Mouse (Mus musculus) hindbrain, embryonic 13.5 days (tissue): Measurements from ENCODE around the gene Gcnt1. TPM values are rescaled to one million over a fixed set of nuclear protein-coding genes. Genes with fewer than 3 reads are reported as not detected.

Experiments
- ATAC-seq: fragments of 200-750 bp; cut with Nextera tagmentation; 2 replicates; pipeline ENCODE4 v1.8.0; 2017; ENCODE audit warnings: moderate TSS enrichment; ENCODE audit not compliant: low FRiP score
- H3K27ac ChIP-seq: fragments of 300-500 bp; sonication (generic); 2 replicates; pipeline ENCODE4 v1.5.1; 2015; ENCODE audit warnings: inconsistent platforms, mild to moderate bottlenecking, moderate library complexity
- H3K27me3 ChIP-seq: fragments of 300-500 bp; sonication (generic); 2 replicates; pipeline ENCODE4 v1.6.1; 2015; ENCODE audit warnings: mild to moderate bottlenecking, inconsistent platforms
- H3K36me3 ChIP-seq: fragments of 300-500 bp; sonication (generic); 2 replicates; pipeline ENCODE4 v1.6.1; 2015; ENCODE audit warnings: mild to moderate bottlenecking, inconsistent platforms
- H3K4me1 ChIP-seq: fragments of 300-500 bp; sonication (generic); replicated peaks from 2 replicates; pipeline ENCODE4 v1.6.1; 2015; ENCODE audit warnings: inconsistent platforms
- H3K4me2 ChIP-seq: fragments of 300-500 bp; sonication (generic); 2 replicates; pipeline ENCODE4 v1.6.1; 2015; ENCODE audit warnings: inconsistent platforms, mild to moderate bottlenecking, moderate library complexity
- H3K4me3 ChIP-seq: fragments of 300-500 bp; sonication (generic); 2 replicates; pipeline ENCODE4 v1.5.1; 2015; ENCODE audit warnings: mild to moderate bottlenecking, inconsistent platforms
- H3K9ac ChIP-seq: fragments of 300-500 bp; sonication (generic); 2 replicates; pipeline ENCODE4 v1.6.1; 2015; ENCODE audit warnings: mild to moderate bottlenecking, inconsistent platforms
- H3K9me3 ChIP-seq: fragments of 300-500 bp; sonication (generic); 2 replicates; pipeline ENCODE4 v1.6.1; 2016; ENCODE audit warnings: inconsistent platforms
- WGBS: fragments of 180-500 bp; shearing (Covaris S2); methylation state at CpG from one replicate; pipeline ENCODE4 v1.1.7; 2015; 5-methylcytosine and 5-hydroxymethylcytosine counted together
- polyA plus RNA-seq: library from polyadenylated mRNA; unstranded; fragments of >200 nt; fragmentation: Nextera tagmentation; extraction: Ambion mirVana; gene quantifications from 2 replicates; pipeline ENCODE4 v1.2.1, GENCODE M21; 2015

Gene Gcnt1
- polyA plus RNA-seq, 1 experiment from 2014 or later = 1.3 TPM

- Histone ChIP-seq H3K27me3 (peaks cover 9% of the 10 kb centered on the region), H3K9ac (peak within 1 kb of the TSS; percentile 94), H3K4me2 (peak within 1 kb of the TSS; percentile 65), H3K36me3 (peaks cover 15% of the 10 kb centered on the region), H3K4me3 (peak within 1 kb of the TSS; percentile 88), H3K27ac (peak within 1 kb of the TSS; percentile 79), H3K4me1 (peaks cover 14% of the 10 kb centered on the region), H3K9me3 (no peaks in the 10 kb centered on the region)
- WGBS = under 1% methylated on average over 80 of the region's 83 CpGs
- ATAC-seq = peak; percentile 98
These were observed 21.4 kb upstream of the Gcnt1 start, which contains the start of gene Rfk for GRCm38 (mm10) chr19:17393841-17394591. TSS of gene Rfk (plus strand) at chr19:17394043.

DNA sequence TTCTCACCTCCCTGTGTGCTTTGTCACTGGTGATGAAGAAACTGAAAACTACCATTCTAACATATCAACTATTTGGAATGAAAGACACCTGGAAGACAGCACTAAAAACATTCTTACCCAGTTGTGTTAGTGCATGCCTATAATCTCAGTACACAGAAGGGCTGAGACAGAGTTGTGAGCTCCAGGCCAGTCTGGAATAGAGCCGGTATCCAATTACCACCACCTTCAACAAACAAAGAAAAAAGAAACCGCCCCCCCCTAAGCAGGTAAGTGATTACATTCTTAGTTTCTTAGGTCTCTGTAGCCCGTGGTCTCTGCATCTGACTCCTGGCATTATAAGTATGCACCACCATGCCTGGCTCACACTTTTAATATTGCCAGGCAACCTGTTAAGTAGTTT lies 20.2 kb upstream of the Gcnt1 start:
- no peak overlapping the region for H3K9ac ChIP-seq
- H3K27me3 ChIP-seq = peaks cover 9% of the 10 kb centered on the region
- H3K4me3 ChIP-seq = no peak overlapping the region
- peaks cover 14% of the 10 kb centered on the region for H3K4me1 ChIP-seq
- H3K4me2 ChIP-seq = no peak overlapping the region
- H3K36me3 ChIP-seq = peaks cover 4% of the 10 kb centered on the region; the same call in 1 of the 2 replicates
- no peak overlapping the region for H3K27ac ChIP-seq
- WGBS = 17% methylated on average over 3 of the region's 3 CpGs
- no peak for ATAC-seq
- H3K9me3 ChIP-seq = no peaks in the 10 kb centered on the region

GRCm38 (mm10) chr19:17388404-17388803 lies 15.8 kb upstream of the Gcnt1 start:
- no peak overlapping the region for H3K27ac ChIP-seq
- no peaks in the 10 kb centered on the region for H3K36me3 ChIP-seq
- peaks cover 9% of the 10 kb centered on the region for H3K27me3 ChIP-seq
- H3K9ac ChIP-seq = no peak overlapping the region
- WGBS = 17% methylated on average over 2 of the region's 2 CpGs
- H3K4me2 ChIP-seq = no peak overlapping the region
- ATAC-seq = peak; percentile 40; the same call in 1 of the 2 replicates
- H3K9me3 ChIP-seq = no peaks in the 10 kb centered on the region
- peaks cover 6% of the 10 kb centered on the region; the same call in 1 of the 2 replicates for H3K4me1 ChIP-seq
- no peak overlapping the region for H3K4me3 ChIP-seq

DNA sequence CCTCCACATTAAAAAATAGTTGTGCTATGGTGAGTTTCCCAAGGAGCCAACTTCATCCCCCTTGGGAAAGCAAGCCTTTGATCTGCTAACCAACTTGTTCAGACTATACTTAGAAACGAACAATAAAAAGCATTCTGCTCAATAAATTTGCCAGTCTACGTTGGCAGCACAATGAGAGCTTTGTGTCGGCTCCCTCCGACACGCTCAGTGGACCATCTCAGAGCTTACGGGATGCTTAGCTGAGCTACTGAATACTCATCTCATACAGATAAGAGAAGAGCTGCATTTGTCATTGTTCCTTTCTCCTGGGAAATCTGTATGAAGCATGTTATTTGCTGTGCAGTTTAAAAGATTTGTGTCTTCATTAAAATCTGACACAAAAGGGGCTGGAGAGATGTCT lies 13.8 kb upstream of the Gcnt1 start:
- H3K4me3 ChIP-seq = no peak overlapping the region
- H3K36me3 ChIP-seq = no peaks in the 10 kb centered on the region
- 24% methylated on average over 6 of the region's 6 CpGs for WGBS
- H3K9ac ChIP-seq = no peak overlapping the region
- no peak; the same call in 1 of the 2 replicates for ATAC-seq
- H3K9me3 ChIP-seq = no peaks in the 10 kb centered on the region
- H3K27me3 ChIP-seq = no peaks in the 10 kb centered on the region
- no peak overlapping the region for H3K4me2 ChIP-seq
- H3K4me1 ChIP-seq = peaks cover 6% of the 10 kb centered on the region; the same call in 1 of the 2 replicates
- H3K27ac ChIP-seq = no peak overlapping the region

DNA sequence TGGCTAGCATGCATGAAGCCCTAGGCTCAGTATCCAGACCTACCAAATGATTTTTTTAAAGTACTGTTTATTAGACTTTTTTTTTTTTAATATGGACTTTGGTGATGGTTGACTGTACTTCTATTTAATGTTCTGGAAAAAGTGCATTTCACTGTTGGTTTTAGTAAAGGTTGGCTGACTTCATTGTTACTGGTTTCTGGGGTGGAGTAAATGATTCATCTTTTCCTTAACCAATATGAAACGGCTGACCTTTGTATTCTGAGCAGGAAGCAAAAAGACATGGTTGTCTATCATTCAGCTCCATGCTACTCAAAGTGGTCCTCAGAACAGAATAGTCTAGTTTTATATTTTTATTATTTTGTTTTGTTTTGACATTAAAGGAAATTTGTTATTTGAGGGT lies 12.8 kb upstream of the Gcnt1 start:
- WGBS = 55% methylated on average over 1 of the region's 1 CpGs
- Histone ChIP-seq H3K9me3 (no peaks in the 10 kb centered on the region), H3K36me3 (no peaks in the 10 kb centered on the region), H3K4me2 (no peak overlapping the region), H3K27ac (no peak overlapping the region), H3K4me1 (peaks cover 6% of the 10 kb centered on the region; the same call in 1 of the 2 replicates), H3K27me3 (no peaks in the 10 kb centered on the region), H3K9ac (no peak overlapping the region), H3K4me3 (no peak overlapping the region)
- no peak for ATAC-seq

DNA sequence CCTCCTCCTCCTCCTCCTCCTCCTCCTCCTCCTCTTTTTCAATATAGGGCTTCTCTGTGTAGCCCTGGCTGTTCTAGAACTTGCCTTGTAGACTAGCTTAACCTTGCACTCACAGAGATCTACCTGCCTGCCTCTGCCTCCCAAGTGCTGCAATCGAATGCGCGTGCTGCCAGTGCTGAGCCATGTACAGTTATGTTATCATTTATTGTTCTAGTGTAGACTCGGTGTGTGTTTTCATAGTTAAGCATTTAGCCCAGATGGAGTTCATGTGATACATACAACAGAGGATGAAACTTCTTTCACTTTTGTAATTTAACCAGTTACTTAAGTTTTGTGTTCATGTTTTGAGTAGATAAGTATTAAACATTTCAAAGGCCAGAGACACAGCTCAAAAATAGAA lies 12.4 kb upstream of the Gcnt1 start:
- H3K27ac ChIP-seq = no peak overlapping the region
- no peak overlapping the region for H3K4me2 ChIP-seq
- peaks cover 6% of the 10 kb centered on the region; the same call in 1 of the 2 replicates for H3K4me1 ChIP-seq
- 96% methylated on average over 4 of the region's 4 CpGs for WGBS
- no peak overlapping the region for H3K4me3 ChIP-seq
- no peak for ATAC-seq
- no peak overlapping the region for H3K9ac ChIP-seq
- no peaks in the 10 kb centered on the region for H3K9me3 ChIP-seq
- H3K27me3 ChIP-seq = no peaks in the 10 kb centered on the region
- no peaks in the 10 kb centered on the region for H3K36me3 ChIP-seq

GRCm38 (mm10) chr19:17382807-17383397 lies 10.3 kb upstream of the Gcnt1 start:
- peaks cover 6% of the 10 kb centered on the region; the same call in 1 of the 2 replicates for H3K4me1 ChIP-seq
- H3K9ac ChIP-seq = no peak overlapping the region
- 87% methylated on average over 6 of the region's 6 CpGs for WGBS
- H3K36me3 ChIP-seq = no peaks in the 10 kb centered on the region
- no peak overlapping the region for H3K27ac ChIP-seq
- H3K4me3 ChIP-seq = no peak overlapping the region
- H3K4me2 ChIP-seq = no peak overlapping the region
- no peak for ATAC-seq
- H3K9me3 ChIP-seq = no peaks in the 10 kb centered on the region
- no peaks in the 10 kb centered on the region for H3K27me3 ChIP-seq

DNA sequence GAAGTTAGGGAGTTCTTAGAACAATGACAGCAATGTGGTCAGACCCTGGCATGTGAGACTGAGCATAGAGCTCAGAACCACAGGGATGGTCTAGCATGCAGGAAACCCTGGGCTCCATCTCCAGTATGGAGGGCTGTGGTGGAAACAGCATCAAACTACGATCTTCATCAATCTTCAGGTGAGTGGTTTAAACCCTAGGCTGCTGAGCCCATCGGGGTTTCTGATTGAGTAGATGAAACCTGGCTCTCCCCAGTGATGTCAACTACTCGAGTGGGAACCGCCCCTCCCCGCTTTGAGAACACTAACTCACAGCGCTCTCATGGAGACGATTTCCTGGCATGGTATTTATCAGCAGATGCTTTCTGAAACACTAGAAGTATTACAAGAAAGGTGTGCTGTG lies 7.9 kb upstream of the Gcnt1 start:
- WGBS = 83% methylated on average over 7 of the region's 7 CpGs
- no peak overlapping the region for H3K9ac ChIP-seq
- H3K27me3 ChIP-seq = no peaks in the 10 kb centered on the region
- H3K4me2 ChIP-seq = no peak overlapping the region
- H3K4me1 ChIP-seq = no peaks in the 10 kb centered on the region
- H3K4me3 ChIP-seq = no peak overlapping the region
- H3K9me3 ChIP-seq = no peaks in the 10 kb centered on the region
- H3K36me3 ChIP-seq = no peaks in the 10 kb centered on the region
- ATAC-seq = no peak
- no peak overlapping the region for H3K27ac ChIP-seq

- no peaks in the 10 kb centered on the region for H3K9me3 ChIP-seq
- ATAC-seq = no peak
- no peak overlapping the region for H3K4me2 ChIP-seq
- H3K9ac ChIP-seq = no peak overlapping the region
- no peak overlapping the region for H3K27ac ChIP-seq
- no peak overlapping the region for H3K4me3 ChIP-seq
- no peaks in the 10 kb centered on the region for H3K4me1 ChIP-seq
- H3K36me3 ChIP-seq = no peaks in the 10 kb centered on the region
- H3K27me3 ChIP-seq = no peaks in the 10 kb centered on the region
These were observed 6.2 kb upstream of the Gcnt1 start for GRCm38 (mm10) chr19:17378845-17379244.

GRCm38 (mm10) chr19:17369581-17369980 lies 3.1 kb downstream of the Gcnt1 start:
- 41% methylated on average over 7 of the region's 7 CpGs for WGBS
- Histone ChIP-seq H3K27me3 (no peaks in the 10 kb centered on the region), H3K4me3 (no peak overlapping the region), H3K9ac (no peak overlapping the region), H3K4me1 (no peaks in the 10 kb centered on the region), H3K4me2 (no peak overlapping the region), H3K27ac (no peak overlapping the region), H3K36me3 (no peaks in the 10 kb centered on the region), H3K9me3 (no peaks in the 10 kb centered on the region)
- ATAC-seq = no peak

DNA sequence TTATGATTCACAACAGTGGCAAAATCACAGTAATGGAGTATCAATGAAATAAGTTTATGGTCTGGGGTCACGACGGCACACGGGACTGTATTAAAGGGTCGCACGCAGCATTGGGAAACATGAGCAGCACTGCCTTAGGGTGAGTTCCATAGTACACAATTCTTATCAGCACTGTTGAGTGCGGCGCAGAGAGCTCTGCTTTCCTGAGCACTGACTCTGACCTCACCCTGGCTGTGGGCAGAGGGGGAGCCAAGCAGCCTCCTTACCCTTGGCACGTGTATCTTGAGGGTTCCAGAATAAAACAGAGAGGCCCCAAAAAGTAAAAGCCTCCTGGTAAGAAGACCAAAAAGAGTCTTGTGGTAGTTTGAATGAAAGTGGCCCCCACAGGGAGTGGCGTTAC lies 4.1 kb downstream of the Gcnt1 start:
- WGBS = 91% methylated on average over 9 of the region's 9 CpGs
- Histone ChIP-seq H3K9ac (no peak overlapping the region), H3K4me2 (no peak overlapping the region), H3K4me1 (no peaks in the 10 kb centered on the region), H3K36me3 (no peaks in the 10 kb centered on the region), H3K4me3 (no peak overlapping the region), H3K27ac (no peak overlapping the region), H3K27me3 (no peaks in the 10 kb centered on the region), H3K9me3 (no peaks in the 10 kb centered on the region)
- no peak for ATAC-seq

DNA sequence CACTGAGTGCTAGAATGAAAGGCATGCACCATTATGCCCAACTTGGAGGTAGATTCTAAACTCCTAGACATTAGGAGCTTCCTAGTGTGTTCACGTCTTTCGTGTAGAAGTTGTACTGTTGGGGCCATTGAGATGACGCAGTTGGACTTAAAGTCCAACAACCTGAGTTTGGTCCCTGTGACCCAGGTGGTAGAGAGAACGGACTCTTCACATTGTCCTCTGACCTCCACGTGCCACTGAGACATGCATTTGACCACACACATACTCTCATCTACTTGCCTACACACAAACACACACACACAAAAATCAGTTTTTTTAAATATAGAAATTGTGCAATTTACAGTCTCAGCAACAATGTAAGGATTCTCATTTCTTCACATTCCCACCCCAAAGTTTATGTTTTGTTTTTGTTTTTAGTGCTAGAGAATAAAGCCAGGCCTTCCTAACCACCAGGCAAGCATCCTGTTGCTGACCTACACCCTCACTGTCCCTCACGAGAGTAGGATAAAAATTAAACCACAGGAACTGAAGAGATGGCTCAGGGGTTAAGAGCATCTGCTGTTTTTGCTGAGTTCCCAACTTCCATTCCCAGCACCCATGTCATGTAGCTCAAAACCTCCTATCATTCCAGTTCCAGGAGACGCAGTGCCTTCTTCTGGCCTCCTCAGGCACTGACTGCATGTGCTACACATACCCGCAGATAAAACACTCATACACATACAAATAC lies 6.1 kb downstream of the Gcnt1 start:
- ATAC-seq = no peak
- no peak overlapping the region for H3K4me3 ChIP-seq
- H3K9ac ChIP-seq = no peak overlapping the region
- H3K36me3 ChIP-seq = no peaks in the 10 kb centered on the region
- 93% methylated on average over 8 of the region's 8 CpGs for WGBS
- no peaks in the 10 kb centered on the region for H3K4me1 ChIP-seq
- no peaks in the 10 kb centered on the region for H3K27me3 ChIP-seq
- H3K9me3 ChIP-seq = no peaks in the 10 kb centered on the region
- no peak overlapping the region for H3K4me2 ChIP-seq
- H3K27ac ChIP-seq = no peak overlapping the region
